Mouse (Mus musculus): ENCODE results near the gene Add1. TPM values are rescaled to one million over a fixed set of nuclear protein-coding genes. Genes with fewer than 3 reads are reported as not detected.

Add1 gene
- polyA plus RNA-seq, 1 experiment from 2014 or later, result 204 TPM

GRCm38 (mm10) chr5:34641991-34642390 lies 68.5 kb downstream of the Add1 start:
- H3K4me1 ChIP-seq (ENCODE audit: control insufficient read depth, insufficient read depth, low read length), result no peaks in the 10 kb centered on the region
- DNase-seq (ENCODE audit: low spot score), result no peak
- no peak overlapping the region for H3K4me2 ChIP-seq (ENCODE audit: low read depth)
- no peak for ATAC-seq (ENCODE audit: insufficient read depth, low FRiP score, low TSS enrichment)
- H3K4me3 ChIP-seq (ENCODE audit: low read depth, low read length), result no peak overlapping the region
- WGBS, result 92% methylated on average over 3 of the region's 3 CpGs
- H3K27ac ChIP-seq (ENCODE audit: low read depth, low read length), result no peak overlapping the region
- H3K9ac ChIP-seq (ENCODE audit: low read length), result no peak overlapping the region
- H3K9me3 ChIP-seq (ENCODE audit: control insufficient read depth, low read length), result no peaks in the 10 kb centered on the region
- peaks cover 16% of the 10 kb centered on the region for H3K36me3 ChIP-seq (ENCODE audit: control insufficient read depth, insufficient read depth, low read length)
- no peaks in the 10 kb centered on the region for H3K27me3 ChIP-seq (ENCODE audit: control insufficient read depth, insufficient read depth, low read length)

GRCm38 (mm10) chr5:34642932-34643331 lies 69.5 kb downstream of the Add1 start:
- Histone ChIP-seq H3K4me3 (ENCODE audit: low read depth, low read length) (no peak overlapping the region), H3K27me3 (ENCODE audit: control insufficient read depth, insufficient read depth, low read length) (no peaks in the 10 kb centered on the region), H3K9me3 (ENCODE audit: control insufficient read depth, low read length) (no peaks in the 10 kb centered on the region), H3K27ac (ENCODE audit: low read depth, low read length) (no peak overlapping the region), H3K36me3 (ENCODE audit: control insufficient read depth, insufficient read depth, low read length) (peaks cover 16% of the 10 kb centered on the region), H3K9ac (ENCODE audit: low read length) (no peak overlapping the region), H3K4me2 (ENCODE audit: low read depth) (no peak overlapping the region), H3K4me1 (ENCODE audit: control insufficient read depth, insufficient read depth, low read length) (no peaks in the 10 kb centered on the region)
- 80% methylated on average over 5 of the region's 5 CpGs for WGBS
- ATAC-seq (ENCODE audit: insufficient read depth, low FRiP score, low TSS enrichment) (no peak), DNase-seq (ENCODE audit: low spot score) (peak; percentile 31)

- 53% methylated on average over 4 of the region's 4 CpGs for WGBS
- ATAC-seq (ENCODE audit: insufficient read depth, low FRiP score, low TSS enrichment) (no peak), DNase-seq (ENCODE audit: low spot score) (peak; percentile 80)
- no peaks in the 10 kb centered on the region for H3K27me3 ChIP-seq (ENCODE audit: control insufficient read depth, insufficient read depth, low read length)
- no peak overlapping the region for H3K9ac ChIP-seq (ENCODE audit: low read length)
- H3K9me3 ChIP-seq (ENCODE audit: control insufficient read depth, low read length), result no peaks in the 10 kb centered on the region
- H3K4me2 ChIP-seq (ENCODE audit: low read depth), result no peak overlapping the region
- no peak overlapping the region for H3K27ac ChIP-seq (ENCODE audit: low read depth, low read length)
- peaks cover 33% of the 10 kb centered on the region for H3K36me3 ChIP-seq (ENCODE audit: control insufficient read depth, insufficient read depth, low read length)
- H3K4me3 ChIP-seq (ENCODE audit: low read depth, low read length), result no peak overlapping the region
- no peaks in the 10 kb centered on the region for H3K4me1 ChIP-seq (ENCODE audit: control insufficient read depth, insufficient read depth, low read length)
Observed at GRCm38 (mm10) chr5:34647581-34647980, 74.1 kb downstream of the Add1 start.

- DNase-seq (ENCODE audit: low spot score), result no peak
- H3K4me2 ChIP-seq (ENCODE audit: low read depth), result no peak overlapping the region
- H3K36me3 ChIP-seq (ENCODE audit: control insufficient read depth, insufficient read depth, low read length), result peaks cover 36% of the 10 kb centered on the region
- H3K4me1 ChIP-seq (ENCODE audit: control insufficient read depth, insufficient read depth, low read length), result no peaks in the 10 kb centered on the region
- no peaks in the 10 kb centered on the region for H3K9me3 ChIP-seq (ENCODE audit: control insufficient read depth, low read length)
- no peak overlapping the region for H3K27ac ChIP-seq (ENCODE audit: low read depth, low read length)
- no peak overlapping the region for H3K9ac ChIP-seq (ENCODE audit: low read length)
- no peak for ATAC-seq (ENCODE audit: insufficient read depth, low FRiP score, low TSS enrichment)
- H3K27me3 ChIP-seq (ENCODE audit: control insufficient read depth, insufficient read depth, low read length), result no peaks in the 10 kb centered on the region
- WGBS, result 92% methylated on average over 5 of the region's 5 CpGs
- no peak overlapping the region for H3K4me3 ChIP-seq (ENCODE audit: low read depth, low read length)
Observed at GRCm38 (mm10) chr5:34652961-34653360, 79.5 kb downstream of the Add1 start.

GRCm38 (mm10) chr5:34654881-34655280 lies 81.4 kb downstream of the Add1 start:
- Histone ChIP-seq H3K9me3 (ENCODE audit: control insufficient read depth, low read length) (no peaks in the 10 kb centered on the region), H3K4me2 (ENCODE audit: low read depth) (no peak overlapping the region), H3K4me1 (ENCODE audit: control insufficient read depth, insufficient read depth, low read length) (peaks cover 3% of the 10 kb centered on the region; the same call in 1 of the 2 replicates), H3K36me3 (ENCODE audit: control insufficient read depth, insufficient read depth, low read length) (peaks cover 27% of the 10 kb centered on the region), H3K27ac (ENCODE audit: low read depth, low read length) (no peak overlapping the region), H3K9ac (ENCODE audit: low read length) (no peak overlapping the region), H3K27me3 (ENCODE audit: control insufficient read depth, insufficient read depth, low read length) (no peaks in the 10 kb centered on the region), H3K4me3 (ENCODE audit: low read depth, low read length) (no peak overlapping the region)
- DNase-seq (ENCODE audit: low spot score), result no peak
- WGBS, result 95% methylated on average over 9 of the region's 9 CpGs
- ATAC-seq (ENCODE audit: insufficient read depth, low FRiP score, low TSS enrichment), result no peak

GRCm38 (mm10) chr5:34657556-34657955 lies 84.1 kb downstream of the Add1 start:
- peaks cover 3% of the 10 kb centered on the region; the same call in 1 of the 2 replicates for H3K4me1 ChIP-seq (ENCODE audit: control insufficient read depth, insufficient read depth, low read length)
- DNase-seq (ENCODE audit: low spot score), result no peak
- H3K9ac ChIP-seq (ENCODE audit: low read length), result no peak overlapping the region
- H3K9me3 ChIP-seq (ENCODE audit: control insufficient read depth, low read length), result no peaks in the 10 kb centered on the region
- ATAC-seq (ENCODE audit: insufficient read depth, low FRiP score, low TSS enrichment), result no peak
- H3K36me3 ChIP-seq (ENCODE audit: control insufficient read depth, insufficient read depth, low read length), result peaks cover 15% of the 10 kb centered on the region
- H3K27ac ChIP-seq (ENCODE audit: low read depth, low read length), result no peak overlapping the region
- H3K27me3 ChIP-seq (ENCODE audit: control insufficient read depth, insufficient read depth, low read length), result no peaks in the 10 kb centered on the region
- no peak overlapping the region for H3K4me2 ChIP-seq (ENCODE audit: low read depth)
- no peak overlapping the region for H3K4me3 ChIP-seq (ENCODE audit: low read depth, low read length)
- WGBS, result 92% methylated on average over 8 of the region's 8 CpGs

- Histone ChIP-seq H3K27me3 (ENCODE audit: control insufficient read depth, insufficient read depth, low read length) (no peaks in the 10 kb centered on the region), H3K9me3 (ENCODE audit: control insufficient read depth, low read length) (no peaks in the 10 kb centered on the region), H3K36me3 (ENCODE audit: control insufficient read depth, insufficient read depth, low read length) (peaks cover 5% of the 10 kb centered on the region), H3K4me1 (ENCODE audit: control insufficient read depth, insufficient read depth, low read length) (peaks cover 3% of the 10 kb centered on the region; the same call in 1 of the 2 replicates), H3K9ac (ENCODE audit: low read length) (peak within 1 kb of the TSS; percentile 74), H3K4me3 (ENCODE audit: low read depth, low read length) (peak within 1 kb of the TSS; percentile 73), H3K27ac (ENCODE audit: low read depth, low read length) (peak within 1 kb of the TSS; percentile 69), H3K4me2 (ENCODE audit: low read depth) (peak within 1 kb of the TSS; percentile 49)
- under 1% methylated on average over 60 of the region's 60 CpGs for WGBS
- peak; percentile 99 for DNase-seq (ENCODE audit: low spot score)
- peak; percentile 100 for ATAC-seq (ENCODE audit: insufficient read depth, low FRiP score, low TSS enrichment)
Observed at GRCm38 (mm10) chr5:34659686-34660590, 86.5 kb downstream of the Add1 start, which contains the start of the genes Nop14 and Grk4. Nop14 (minus strand) TSS chr5:34660148. Grk4 (plus strand) TSS chr5:34660379.

- peak overlapping the region; percentile 69 for H3K27ac ChIP-seq (ENCODE audit: low read depth, low read length)
- H3K9ac ChIP-seq (ENCODE audit: low read length), result peak overlapping the region; percentile 74
- H3K27me3 ChIP-seq (ENCODE audit: control insufficient read depth, insufficient read depth, low read length), result no peaks in the 10 kb centered on the region
- DNase-seq (ENCODE audit: low spot score) (no peak), ATAC-seq (ENCODE audit: insufficient read depth, low FRiP score, low TSS enrichment) (0 out of 2 replicates have a peak, but pooled peaks have one; percentile 1)
- H3K4me3 ChIP-seq (ENCODE audit: low read depth, low read length), result peak overlapping the region; percentile 73
- peak overlapping the region; percentile 45 for H3K4me2 ChIP-seq (ENCODE audit: low read depth)
- H3K4me1 ChIP-seq (ENCODE audit: control insufficient read depth, insufficient read depth, low read length), result peaks cover 3% of the 10 kb centered on the region; the same call in 1 of the 2 replicates
- no peaks in the 10 kb centered on the region; the same call in 1 of the 2 replicates for H3K36me3 ChIP-seq (ENCODE audit: control insufficient read depth, insufficient read depth, low read length)
- H3K9me3 ChIP-seq (ENCODE audit: control insufficient read depth, low read length), result no peaks in the 10 kb centered on the region
- WGBS, result under 1% methylated on average over 57 of the region's 57 CpGs
Observed at GRCm38 (mm10) chr5:34660591-34661130, 87.2 kb downstream of the Add1 start.
